Mouse (Mus musculus) embryonic facial prominence, embryonic 12.5 days (tissue): ENCODE measurements around the gene Szt2. TPM values are rescaled to one million over a fixed set of nuclear protein-coding genes. Genes with fewer than 3 reads are reported as not detected.
A peak's percentile ranks its signal among the peaks of the same experiment; 100 is the strongest.

ENCODE experiments used
- ATAC-seq: fragments of 200-750 bp; cut with Nextera tagmentation; 2 replicates; pipeline ENCODE4 v1.8.0; 2017; ENCODE audit not compliant: insufficient number of reproducible peaks, insufficient read depth, low FRiP score, low TSS enrichment
- H3K27ac ChIP-seq: fragments of 300-500 bp; sonication (generic); 2 replicates; pipeline ENCODE4 v1.5.1; 2016; ENCODE audit warnings: mild to moderate bottlenecking
- H3K27me3 ChIP-seq: fragments of 300-500 bp; sonication (generic); 2 replicates; pipeline ENCODE4 v1.6.1; 2016; ENCODE audit warnings: mild to moderate bottlenecking, moderate library complexity
- H3K36me3 ChIP-seq: fragments of 300-500 bp; sonication (generic); 2 replicates; pipeline ENCODE4 v1.6.1; 2016; ENCODE audit warnings: mild to moderate bottlenecking
- H3K4me1 ChIP-seq: fragments of 300-500 bp; sonication (generic); 2 replicates; pipeline ENCODE4 v1.6.1; 2016
- H3K4me2 ChIP-seq: fragments of 300-500 bp; sonication (generic); replicated peaks from 2 replicates; pipeline ENCODE4 v1.6.1; 2016; ENCODE audit warnings: mild to moderate bottlenecking, moderate library complexity
- H3K4me3 ChIP-seq: fragments of 300-500 bp; sonication (generic); 2 replicates; pipeline ENCODE4 v1.5.1; 2016; ENCODE audit warnings: mild to moderate bottlenecking
- H3K9ac ChIP-seq: fragments of 300-500 bp; sonication (generic); 2 replicates; pipeline ENCODE4 v1.6.1; 2016; ENCODE audit warnings: mild to moderate bottlenecking, moderate library complexity
- H3K9me3 ChIP-seq: fragments of 300-500 bp; sonication (generic); 2 replicates; pipeline ENCODE4 v1.6.1; 2016; ENCODE audit warnings: mild to moderate bottlenecking, moderate library complexity
- WGBS: fragments of 180-500 bp; shearing (Covaris S2); methylation state at CpG from one replicate; pipeline ENCODE4 v1.1.7; 2016; 5-methylcytosine and 5-hydroxymethylcytosine counted together
- polyA plus RNA-seq: library from polyadenylated mRNA; unstranded; fragments of >200 nt; fragmentation: Nextera tagmentation; extraction: Ambion mirVana; gene quantifications from 2 replicates; pipeline ENCODE4 v1.2.1, GENCODE M21; 2016

Gene Szt2
- 11.1 and 11.3 TPM in 2 replicates for polyA plus RNA-seq

- Histone ChIP-seq H3K36me3 (peaks cover 40% of the 10 kb centered on the region), H3K9ac (peak within 1 kb of the TSS; percentile 78), H3K4me3 (peak within 1 kb of the TSS; percentile 97), H3K4me1 (peaks cover 16% of the 10 kb centered on the region), H3K27me3 (no peaks in the 10 kb centered on the region), H3K4me2 (peak within 1 kb of the TSS; percentile 91), H3K9me3 (no peaks in the 10 kb centered on the region), H3K27ac (peak within 1 kb of the TSS; percentile 37)
- WGBS, result under 1% methylated on average over 53 of the region's 53 CpGs
- ATAC-seq, result peak; percentile 86
These were observed at the start of gene Szt2, which contains the start of gene Med8 for GRCm38 (mm10) chr4:118409142-118409900. Szt2 (minus strand) TSS chr4:118409273. Med8 (plus strand) TSS chr4:118409337.

GRCm38 (mm10) chr4:118457345-118457975 is 48.4 kb upstream of the Szt2 start, which contains the start of gene Mpl:
Mpl (minus strand) TSS chr4:118457513.
- Histone ChIP-seq H3K36me3 (no peaks in the 10 kb centered on the region), H3K4me3 (no peak within 1 kb of the TSS), H3K27me3 (no peaks in the 10 kb centered on the region), H3K4me2 (no peak within 1 kb of the TSS), H3K4me1 (no peaks in the 10 kb centered on the region), H3K9ac (no peak within 1 kb of the TSS), H3K27ac (no peak within 1 kb of the TSS), H3K9me3 (no peaks in the 10 kb centered on the region)
- ATAC-seq, result no peak
- WGBS, result 70% methylated on average over 9 of the region's 9 CpGs

GRCm38 (mm10) chr4:118446415-118447153 is 37.5 kb upstream of the Szt2 start:
- no peaks in the 10 kb centered on the region for H3K27me3 ChIP-seq
- H3K4me3 ChIP-seq, result peak overlapping the region; percentile 37
- 29% methylated on average over 24 of the region's 24 CpGs for WGBS
- ATAC-seq, result peak; percentile 25; the same call in 1 of the 2 replicates
- H3K4me1 ChIP-seq, result peaks cover 6% of the 10 kb centered on the region
- H3K4me2 ChIP-seq, result peak overlapping the region; percentile 65
- no peaks in the 10 kb centered on the region for H3K36me3 ChIP-seq
- no peaks in the 10 kb centered on the region for H3K9me3 ChIP-seq
- peak overlapping the region; percentile 41 for H3K9ac ChIP-seq
- H3K27ac ChIP-seq, result no peak overlapping the region

GRCm38 (mm10) chr4:118445781-118446414 is 36.8 kb upstream of the Szt2 start:
- Histone ChIP-seq H3K36me3 (no peaks in the 10 kb centered on the region), H3K27me3 (no peaks in the 10 kb centered on the region), H3K9ac (peak overlapping the region; percentile 41), H3K4me3 (peak overlapping the region; percentile 37), H3K4me1 (peaks cover 6% of the 10 kb centered on the region), H3K27ac (no peak overlapping the region), H3K4me2 (peak overlapping the region; percentile 65), H3K9me3 (no peaks in the 10 kb centered on the region)
- peak; percentile 85 for ATAC-seq
- WGBS, result 15% methylated on average over 18 of the region's 18 CpGs

- Histone ChIP-seq H3K4me1 (peaks cover 6% of the 10 kb centered on the region), H3K27ac (no peak overlapping the region), H3K9me3 (no peaks in the 10 kb centered on the region), H3K27me3 (no peaks in the 10 kb centered on the region), H3K4me3 (no peak overlapping the region), H3K36me3 (no peaks in the 10 kb centered on the region), H3K9ac (no peak overlapping the region), H3K4me2 (no peak overlapping the region)
- no peak for ATAC-seq
- WGBS, result 86% methylated on average over 10 of the region's 10 CpGs
These were observed 36.0 kb upstream of the Szt2 start for GRCm38 (mm10) chr4:118445088-118445487.

- H3K4me1 ChIP-seq, result peaks cover 30% of the 10 kb centered on the region
- WGBS, result 6% methylated on average over 12 of the region's 12 CpGs
- no peaks in the 10 kb centered on the region for H3K9me3 ChIP-seq
- no peak for ATAC-seq
- peak overlapping the region; percentile 90 for H3K27ac ChIP-seq
- peak overlapping the region; percentile 95 for H3K4me2 ChIP-seq
- H3K9ac ChIP-seq, result peak overlapping the region; percentile 63
- peak overlapping the region; percentile 76 for H3K4me3 ChIP-seq
- peaks cover 28% of the 10 kb centered on the region for H3K36me3 ChIP-seq
- H3K27me3 ChIP-seq, result no peaks in the 10 kb centered on the region
These were observed 28.8 kb upstream of the Szt2 start for GRCm38 (mm10) chr4:118437829-118438253.

GRCm38 (mm10) chr4:118436820-118437603 is 27.9 kb upstream of the Szt2 start, which contains the start of gene Cdc20:
Cdc20 (minus strand) TSS chr4:118437352.
- H3K4me1 ChIP-seq, result peaks cover 30% of the 10 kb centered on the region
- peak; percentile 94 for ATAC-seq

GRCm38 (mm10) chr4:118432332-118432731 is 23.3 kb upstream of the Szt2 start:
- Histone ChIP-seq H3K27me3 (no peaks in the 10 kb centered on the region), H3K4me3 (no peak overlapping the region), H3K27ac (no peak overlapping the region), H3K9me3 (no peaks in the 10 kb centered on the region), H3K36me3 (peaks cover 48% of the 10 kb centered on the region), H3K4me2 (no peak overlapping the region), H3K4me1 (peaks cover 45% of the 10 kb centered on the region), H3K9ac (peak overlapping the region; percentile 15; the same call in 1 of the 2 replicates)
- WGBS, result 82% methylated on average over 8 of the region's 8 CpGs
- ATAC-seq, result no peak

More at GRCm38 (mm10) chr4:118436820-118437603, 27.9 kb upstream of the Szt2 start, which contains the start of gene Cdc20:
- Histone ChIP-seq H3K4me3 (peak within 1 kb of the TSS; percentile 76), H3K4me2 (peak within 1 kb of the TSS; percentile 95), H3K27me3 (no peaks in the 10 kb centered on the region), H3K27ac (peak within 1 kb of the TSS; percentile 90), H3K36me3 (peaks cover 37% of the 10 kb centered on the region), H3K9ac (peak within 1 kb of the TSS; percentile 83), H3K9me3 (no peaks in the 10 kb centered on the region)
- WGBS, result under 1% methylated on average over 67 of the region's 67 CpGs

- ATAC-seq, result no peak
- Histone ChIP-seq H3K27me3 (no peaks in the 10 kb centered on the region), H3K36me3 (peaks cover 34% of the 10 kb centered on the region), H3K27ac (peak overlapping the region; percentile 12; the same call in 1 of the 2 replicates), H3K4me3 (peak overlapping the region; percentile 69; the same call in 1 of the 2 replicates), H3K4me1 (peaks cover 29% of the 10 kb centered on the region), H3K9me3 (no peaks in the 10 kb centered on the region), H3K4me2 (peak overlapping the region; percentile 91; the same call in 1 of the 2 replicates), H3K9ac (no peak overlapping the region)
- WGBS, result 52% methylated on average over 7 of the region's 7 CpGs
These were observed 20.3 kb upstream of the Szt2 start for GRCm38 (mm10) chr4:118429215-118429895.
